Mouse (Mus musculus) gastrocnemius, postnatal 36 days (tissue): ENCODE measurements around the gene Ptgds. TPM values are rescaled to one million over a fixed set of nuclear protein-coding genes. Genes with fewer than 3 reads are reported as not detected.

Experiments
- DNase-seq, 2 experiments: peaks; one replicate each; pipeline ENCODE4 v3.0.0; 2022
- intact Hi-C: fragments of 180-260 bp; cut with DNase I; formaldehyde crosslinking; loops from one replicate; pipeline ENCODE4 v1.15.1; 2025
- total RNA-seq, 2 experiments: library from RNA; stranded (reverse); gene quantifications; 2 replicates each; pipeline ENCODE4 v1.2.3; 2021

Gene Ptgds
- total RNA-seq, 2 experiments from 2014 or later: 0.39 TPM; not detected in 1

DNA sequence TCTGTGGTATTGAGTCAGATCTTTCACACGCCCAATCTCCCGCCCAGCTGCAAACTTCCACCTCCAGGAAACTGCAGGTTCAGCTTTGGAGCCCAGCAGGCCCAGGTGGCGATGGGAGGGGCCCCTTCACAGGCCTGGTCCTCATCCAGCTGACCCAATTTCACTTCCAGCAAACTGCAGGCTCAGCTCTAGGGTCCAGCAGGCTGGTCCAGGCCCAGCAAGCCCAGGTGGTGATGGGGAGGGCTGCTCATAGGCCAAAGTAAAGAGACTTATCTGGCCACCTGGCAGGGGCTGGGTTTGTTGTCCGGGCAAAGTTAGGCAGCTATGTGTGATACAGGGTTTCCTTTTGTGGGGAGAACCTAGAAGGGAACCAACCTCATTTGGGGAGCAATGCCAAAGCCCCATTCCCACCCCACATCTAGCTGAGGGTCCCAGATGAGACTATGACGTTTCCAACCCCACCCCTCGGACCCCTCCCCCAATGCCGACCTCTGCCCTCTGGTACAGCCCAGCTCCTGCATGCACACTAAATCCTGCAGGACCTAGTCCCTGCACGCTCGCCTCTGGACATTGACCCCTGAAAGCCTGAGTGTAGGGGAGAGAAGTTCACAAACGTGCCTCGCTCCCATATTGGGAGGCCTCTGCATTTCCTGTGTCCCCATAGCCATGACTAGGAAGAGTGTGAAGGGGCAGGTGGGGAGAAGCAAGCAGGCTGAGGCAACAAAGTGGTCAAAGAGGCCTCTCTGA, 15.2 kb upstream of the Ptgds start:
- intact Hi-C loops: no loop called here
- DNase-seq: no peak

DNA sequence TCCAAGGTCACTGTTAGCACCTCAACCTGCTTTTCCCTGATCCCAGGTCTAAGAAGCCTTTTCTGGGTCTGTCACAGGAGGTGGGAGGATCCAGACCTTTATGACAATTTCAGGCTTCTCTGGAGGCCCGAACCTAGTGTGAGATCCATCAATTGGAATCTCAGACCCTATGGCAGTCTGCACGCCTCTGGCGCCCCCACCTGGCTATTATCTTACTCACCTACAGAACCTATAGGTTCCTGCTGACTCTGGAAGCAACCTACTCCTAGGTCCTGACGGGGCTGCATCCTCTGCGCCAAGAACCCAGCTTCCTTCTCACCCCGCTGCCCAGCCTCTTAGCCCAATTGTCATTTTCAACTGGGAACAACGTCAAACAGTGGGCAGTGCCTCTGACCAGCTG, 13.1 kb upstream of the Ptgds start:
- no peak for DNase-seq
- intact Hi-C loops: loop anchor here (2.0 kb wide), 1 partner anchor 62 kb away; no protein-coding TSS in a partner anchor

DNA sequence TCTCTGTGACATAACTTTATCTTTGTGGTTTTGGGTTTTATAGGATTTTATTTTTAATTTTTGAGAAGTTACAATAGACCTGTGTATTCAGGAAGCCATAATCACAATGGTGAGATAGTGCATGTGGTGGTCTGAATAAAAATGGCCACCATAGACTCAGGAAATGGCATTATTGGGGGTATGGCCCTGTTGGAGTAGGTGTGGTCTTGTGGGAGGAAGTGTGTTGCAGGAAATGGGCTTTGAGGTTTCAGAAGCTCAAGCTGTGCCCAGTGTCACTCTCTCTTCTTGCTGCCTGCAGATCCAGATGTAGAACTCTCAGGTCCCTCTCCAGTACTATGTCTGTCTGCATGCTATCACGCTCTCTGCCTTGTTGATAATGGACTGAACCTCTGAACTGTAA, 10.7 kb upstream of the Ptgds start:
- intact Hi-C loops: no loop called here

DNA sequence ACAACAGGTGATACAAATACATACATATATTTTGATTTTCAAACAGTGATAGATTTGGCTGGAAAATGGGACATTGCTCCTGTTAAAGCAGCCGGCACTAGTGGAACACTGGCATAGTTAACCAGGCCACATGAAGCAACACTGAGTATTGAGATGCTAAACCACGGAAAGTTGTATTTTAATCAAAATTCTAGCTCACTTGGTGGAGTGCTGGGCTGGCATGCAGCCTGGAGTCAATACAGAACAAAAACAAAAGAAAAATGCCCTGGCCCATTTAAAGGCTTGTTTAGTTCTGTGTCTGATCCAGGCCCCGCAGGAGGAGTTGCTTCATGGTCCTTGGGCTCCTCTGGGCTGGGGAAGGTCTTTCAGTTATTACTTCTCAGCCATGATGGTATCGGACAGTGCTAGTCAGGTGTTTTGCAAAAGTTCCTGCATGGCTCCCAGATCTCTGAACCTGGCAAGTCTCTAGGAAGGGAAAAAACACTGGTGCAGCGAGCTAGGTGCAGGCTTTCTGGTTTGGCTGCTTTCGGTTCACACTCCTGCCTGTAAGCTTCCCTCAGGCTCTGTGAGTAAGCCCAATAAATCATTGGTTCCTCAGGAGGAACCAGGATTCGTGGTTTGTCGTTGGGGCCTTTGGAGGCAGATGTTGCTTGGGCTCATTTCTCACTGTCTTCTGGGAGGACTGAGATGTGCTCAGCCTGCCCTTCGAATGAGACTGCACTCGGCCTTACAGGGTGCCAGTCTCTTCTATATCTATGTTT, 9.9 kb upstream of the Ptgds start:
- DNase-seq: no peak
- intact Hi-C loops: no loop called here

More for the DNA sequence above, 10.7 kb upstream of the Ptgds start:
- no peak for DNase-seq

DNA sequence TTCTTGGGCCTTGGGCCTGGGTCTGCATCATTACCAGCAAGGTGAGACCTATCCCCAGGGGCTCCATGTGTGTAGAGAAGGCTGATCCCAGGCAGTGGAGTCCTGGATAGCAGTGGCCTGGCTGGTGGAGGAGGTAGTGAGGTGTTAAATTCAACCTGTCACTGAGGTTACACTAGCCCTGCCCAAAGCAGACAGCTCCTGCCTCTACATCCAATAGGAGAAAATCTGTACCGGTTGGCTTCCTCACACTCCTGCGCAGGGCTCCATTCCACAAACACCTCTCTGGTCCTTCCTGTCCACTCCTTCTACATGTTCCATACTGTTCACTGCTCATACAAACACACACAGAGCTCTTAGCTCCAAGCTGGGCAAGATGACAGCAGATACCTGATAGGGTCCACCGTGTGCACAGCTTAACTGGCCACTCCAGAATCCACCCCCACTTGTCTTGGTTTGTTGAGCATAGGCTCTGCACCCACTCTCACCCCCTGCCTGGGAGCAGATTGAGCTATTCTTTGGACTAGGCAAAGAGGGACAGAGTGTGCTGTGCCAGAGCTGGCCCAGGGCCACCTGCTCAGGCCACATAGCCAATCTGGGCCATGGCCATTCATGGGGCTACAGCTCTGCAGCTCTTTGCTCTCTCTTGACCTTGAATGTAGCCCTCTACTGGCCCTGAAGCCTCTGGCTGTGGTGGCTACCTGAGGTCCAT, 8.3 kb upstream of the Ptgds start:
- intact Hi-C loops: no loop called here
- peak; percentile 27 to 46 for DNase-seq

DNA sequence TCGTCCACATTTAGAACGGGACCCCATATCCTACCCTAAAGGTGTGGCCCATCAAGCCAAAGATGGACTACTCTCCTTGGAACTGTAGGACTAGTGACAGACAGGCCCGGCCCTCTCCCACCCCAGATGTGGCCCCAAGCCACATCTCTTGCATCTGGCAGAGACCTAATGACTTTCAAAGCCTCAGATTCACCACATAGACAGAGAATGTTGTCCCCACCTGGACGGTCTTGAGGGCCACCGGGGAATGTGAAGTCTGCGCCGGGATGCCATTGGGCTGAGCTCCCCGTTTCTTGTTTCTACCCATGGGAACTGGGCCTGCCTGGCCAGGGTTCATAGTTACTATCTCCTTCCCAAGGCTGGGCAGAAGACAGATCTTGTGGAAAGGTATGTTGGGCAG, 7.7 kb upstream of the Ptgds start:
- no peak for DNase-seq

DNA sequence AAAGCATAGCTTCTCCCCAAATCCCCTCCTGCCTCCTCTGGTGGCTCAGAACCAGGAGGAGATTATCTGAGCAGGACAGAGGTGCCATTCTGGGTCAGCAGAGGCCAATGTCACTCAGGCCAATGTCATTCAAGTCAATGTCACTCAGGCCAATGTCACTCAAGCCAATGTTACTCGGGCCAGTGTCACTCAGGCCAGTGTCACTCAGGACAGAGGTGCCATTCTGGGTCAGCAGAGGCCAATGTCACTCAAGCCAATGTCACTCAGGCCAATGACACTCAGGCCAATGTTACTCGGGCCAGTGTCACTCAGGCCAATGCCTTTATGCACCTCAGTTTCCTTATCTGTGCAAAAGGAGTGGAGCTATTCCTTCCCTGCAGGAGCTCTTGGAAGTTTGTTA, 2.7 kb upstream of the Ptgds start:
- DNase-seq: no peak
- intact Hi-C loops: no loop called here

More for the DNA sequence above, 7.7 kb upstream of the Ptgds start:
- intact Hi-C loops: no loop called here

DNA sequence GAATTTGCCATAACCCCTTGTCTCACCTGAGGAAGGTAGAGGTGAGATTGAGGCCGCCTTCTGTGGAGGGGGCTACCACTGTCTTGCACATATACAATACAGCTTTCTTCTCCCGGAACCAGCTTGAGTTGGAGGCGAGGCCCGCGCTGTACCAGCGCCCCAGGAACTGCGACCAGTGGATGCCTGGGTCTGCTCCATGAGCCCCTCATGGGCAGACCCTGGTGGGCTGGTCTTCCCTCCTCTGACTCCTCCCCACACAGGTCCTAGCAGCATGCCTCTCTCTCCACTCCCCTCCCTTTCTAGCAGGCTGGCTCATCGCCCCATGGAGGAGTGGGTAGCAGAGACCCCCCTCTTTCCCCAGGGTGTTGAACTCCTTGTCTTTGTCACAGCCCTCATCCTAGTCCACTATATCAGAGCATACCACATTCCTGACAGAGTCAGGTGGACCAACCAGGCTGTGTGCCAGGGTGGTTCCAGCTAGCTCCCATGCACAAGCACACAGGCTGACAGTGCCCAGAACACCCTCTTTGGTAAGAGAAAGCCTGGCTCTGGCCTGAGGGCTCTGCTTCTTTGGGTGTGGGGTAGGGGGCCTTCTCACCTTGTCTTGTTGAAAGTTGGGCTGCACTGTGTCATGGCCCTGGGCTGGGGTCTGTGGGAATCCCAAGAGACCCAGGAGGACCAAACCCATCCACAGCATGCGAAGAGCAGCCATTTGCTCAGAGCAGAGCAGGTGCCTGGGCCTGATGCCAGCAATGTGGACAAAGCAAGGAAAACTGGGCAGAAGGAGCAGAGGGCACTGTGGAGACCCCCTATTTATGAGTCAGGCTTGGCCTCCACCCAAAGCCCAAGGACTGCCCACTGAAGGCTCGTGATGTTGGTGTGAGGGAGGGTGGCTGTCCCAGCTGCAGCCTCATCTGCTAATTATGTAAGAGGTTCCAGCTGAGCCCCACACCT, 607 bp downstream of the Ptgds start:
- DNase-seq: no peak
- intact Hi-C loops: no loop called here

DNA sequence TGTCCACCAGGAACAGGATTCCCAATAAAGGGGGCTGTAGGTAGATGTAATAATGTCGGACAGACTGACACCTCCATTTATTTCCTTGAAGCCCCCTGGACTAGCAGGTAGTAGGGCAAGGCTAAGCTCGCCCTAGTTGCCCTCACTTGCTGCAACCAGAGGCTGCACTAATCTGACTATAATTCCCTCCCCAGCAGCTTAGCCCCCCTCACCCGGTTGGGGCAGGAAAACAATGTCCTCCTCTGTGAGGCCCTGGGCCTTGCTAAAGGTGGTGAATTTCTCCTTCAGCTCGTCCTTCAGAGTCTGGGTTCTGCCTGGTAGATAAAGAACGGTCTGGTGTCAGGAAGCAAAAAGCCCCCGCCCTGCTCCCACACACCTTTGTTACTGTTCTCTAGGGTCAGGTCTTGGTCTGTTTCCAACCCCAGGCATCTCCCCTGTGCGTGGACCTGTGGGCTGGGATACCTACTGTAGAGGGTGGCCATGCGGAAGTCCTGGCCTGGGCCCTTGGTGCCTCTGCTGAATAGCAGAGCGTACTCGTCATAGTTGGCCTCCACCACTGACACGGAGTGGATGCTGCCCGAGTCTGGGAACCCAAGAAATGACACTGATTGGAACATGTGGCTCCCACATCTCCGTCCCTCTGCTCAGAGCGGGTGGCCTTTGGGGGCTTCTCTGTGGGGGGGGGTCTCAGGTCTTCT, 2.1 kb downstream of the Ptgds start:
- no peak for DNase-seq
- intact Hi-C loops: no loop called here

DNA sequence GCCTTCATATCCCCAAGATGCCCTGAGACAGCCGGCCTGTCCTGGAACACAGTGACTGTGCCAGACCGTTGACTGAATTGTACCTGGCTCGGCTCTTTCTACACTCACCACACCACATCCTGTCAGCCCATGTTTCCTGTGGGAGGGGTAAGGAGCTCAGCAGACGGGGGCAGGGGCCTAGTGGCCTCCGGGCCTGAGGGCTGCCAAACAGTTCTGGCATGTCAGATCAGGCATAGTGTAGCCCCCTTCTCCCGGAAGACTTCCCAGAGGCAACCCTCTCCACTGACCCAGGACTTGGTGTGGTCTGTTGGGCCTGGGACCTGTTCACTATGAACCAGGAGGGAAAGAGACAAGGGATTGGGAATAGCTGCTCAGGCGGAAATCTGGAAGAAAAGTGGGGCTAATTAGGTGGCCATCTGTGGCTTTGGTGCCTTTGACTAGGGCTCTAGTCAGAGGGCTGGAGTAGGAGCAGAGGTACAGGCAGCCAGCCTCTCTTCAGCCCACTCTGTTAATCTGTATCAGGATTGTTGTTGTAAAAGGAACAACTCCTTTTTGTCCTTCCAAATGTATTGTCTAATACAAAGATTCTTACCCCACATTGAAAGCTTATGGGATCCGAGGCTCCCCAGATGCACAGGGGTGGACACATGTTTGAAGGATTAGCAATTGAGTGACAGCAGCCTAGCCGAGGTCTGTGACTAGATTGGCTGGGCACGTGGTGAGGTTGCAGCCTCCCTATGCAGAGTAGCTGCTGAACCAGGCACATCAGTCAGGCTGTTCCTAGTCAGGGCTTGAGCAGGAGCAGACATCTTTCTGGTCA, 3.8 kb downstream of the Ptgds start:
- no peak for DNase-seq
- intact Hi-C loops: no loop called here

DNA sequence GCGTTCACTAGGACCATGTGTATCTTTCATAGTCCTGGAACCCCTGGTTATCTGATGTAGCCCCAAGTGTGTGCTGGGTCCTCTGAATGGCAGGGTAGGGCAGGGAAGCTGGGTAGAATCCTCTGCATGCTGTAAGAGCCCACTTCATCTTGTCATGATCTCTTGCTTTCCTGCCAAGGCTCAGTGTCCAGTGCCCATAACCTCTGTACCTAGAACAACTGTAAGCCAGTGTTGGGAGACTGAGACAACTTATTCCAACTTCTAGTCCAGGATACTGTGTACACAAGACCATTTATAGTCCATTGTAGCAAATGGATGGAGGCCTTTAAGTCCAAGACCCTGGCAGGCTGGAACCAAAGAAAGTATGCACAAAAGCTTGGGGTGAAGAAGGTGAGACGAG, 4.6 kb downstream of the Ptgds start:
- no peak for DNase-seq
- intact Hi-C loops: no loop called here

DNA sequence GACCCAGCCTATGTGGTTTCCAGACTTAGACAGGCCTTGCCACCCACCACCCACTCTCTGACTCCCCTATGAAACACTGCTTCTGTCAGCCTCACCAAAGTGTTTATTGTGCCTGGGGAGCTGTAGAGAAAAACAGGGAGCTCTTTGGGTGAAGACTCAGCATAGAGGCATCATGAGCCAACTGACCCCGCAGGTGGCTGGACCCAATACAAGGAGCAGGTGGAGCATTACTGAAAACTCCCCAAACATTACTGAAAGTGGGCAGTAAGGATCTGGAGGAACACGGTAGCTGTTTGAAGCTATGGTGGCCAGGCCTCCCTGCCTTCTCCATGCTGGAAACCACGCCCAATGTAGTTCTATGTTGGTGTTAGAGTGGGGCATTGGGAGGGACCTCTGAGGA, 6.2 kb downstream of the Ptgds start:
- intact Hi-C loops: no loop called here
- DNase-seq: no peak

DNA sequence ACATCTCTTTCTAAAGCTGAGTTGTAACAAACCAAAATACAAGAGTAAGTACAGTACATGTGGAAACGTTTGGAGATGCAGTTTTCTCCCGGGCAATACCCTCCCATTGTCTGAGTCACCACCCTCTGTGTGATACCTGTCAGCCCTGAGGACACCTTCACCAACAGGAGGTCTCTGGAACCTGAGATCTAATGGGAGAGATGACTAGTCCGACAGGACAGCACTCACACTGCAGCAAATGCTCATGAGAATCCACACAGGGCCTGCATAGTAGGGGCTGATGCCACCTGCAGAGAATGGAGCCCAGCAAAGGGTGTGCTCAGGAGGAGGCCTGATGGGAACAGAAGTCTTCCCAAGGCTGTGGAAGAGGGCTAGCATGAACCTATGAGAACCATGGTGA, 8.4 kb downstream of the Ptgds start:
- DNase-seq: no peak
- intact Hi-C loops: no loop called here

DNA sequence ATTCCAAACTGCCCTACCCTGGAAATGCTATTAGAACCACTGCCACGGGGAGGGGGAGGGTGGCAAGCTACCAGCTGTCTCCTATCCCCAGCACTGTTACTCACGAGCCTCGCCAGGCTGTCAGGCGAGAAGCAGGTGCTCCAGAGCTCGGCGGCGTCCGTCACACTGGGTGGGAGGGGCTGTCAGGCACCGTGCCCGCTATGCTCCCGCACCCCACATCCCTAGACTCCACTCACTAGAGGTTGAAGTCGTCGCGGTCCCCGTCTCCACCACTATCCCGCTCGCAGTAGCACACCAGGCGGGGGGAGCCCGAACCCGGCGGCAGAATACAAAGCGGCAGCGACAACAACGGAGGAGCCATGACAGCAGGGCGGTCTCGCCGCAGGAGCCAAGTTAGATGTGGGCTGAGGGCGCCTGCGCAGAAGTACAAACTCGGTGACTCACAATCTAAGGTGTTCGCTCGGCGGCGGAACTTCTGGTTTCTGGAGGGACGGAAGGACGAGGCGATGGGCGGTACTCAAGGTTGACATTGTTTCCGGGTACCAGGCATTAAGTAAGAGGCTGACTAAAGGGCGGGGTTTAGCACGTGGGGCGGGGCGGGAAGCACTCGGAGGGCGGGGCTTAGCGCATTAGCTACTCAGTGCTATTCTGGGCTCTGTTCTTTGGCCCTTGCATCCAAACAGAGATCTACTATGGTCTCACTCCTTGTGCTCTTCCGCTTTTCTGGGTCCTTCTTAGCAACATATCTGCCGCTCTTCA, 9.1 kb downstream of the Ptgds start, which contains the start of gene Paxx:
Paxx (minus strand) TSS at position 544 of the 759 bp plus-strand sequence.
- DNase-seq: peak; percentile 86 to 88
- intact Hi-C loops: no loop called here

DNA sequence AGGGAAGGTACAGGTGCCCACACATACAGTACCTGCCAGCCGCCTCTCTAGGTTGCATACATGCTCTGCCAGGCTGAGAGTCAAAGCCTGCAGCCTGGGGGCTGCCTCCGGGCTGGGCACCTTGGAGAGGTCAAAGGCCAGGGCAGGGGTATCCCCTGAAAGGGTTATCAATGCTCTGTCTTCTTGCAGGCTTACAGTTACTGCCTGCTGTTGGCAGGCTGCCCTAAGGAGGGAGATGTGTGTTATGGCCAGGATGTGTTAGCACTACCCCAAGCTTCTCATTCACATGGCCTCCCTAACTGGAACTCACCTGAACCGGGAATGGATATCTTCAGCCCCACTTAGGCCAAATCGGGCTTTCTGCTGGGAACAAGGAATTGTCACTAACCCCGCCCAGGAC, 9.7 kb downstream of the Ptgds start:
- DNase-seq: no peak
- intact Hi-C loops: no loop called here

DNA sequence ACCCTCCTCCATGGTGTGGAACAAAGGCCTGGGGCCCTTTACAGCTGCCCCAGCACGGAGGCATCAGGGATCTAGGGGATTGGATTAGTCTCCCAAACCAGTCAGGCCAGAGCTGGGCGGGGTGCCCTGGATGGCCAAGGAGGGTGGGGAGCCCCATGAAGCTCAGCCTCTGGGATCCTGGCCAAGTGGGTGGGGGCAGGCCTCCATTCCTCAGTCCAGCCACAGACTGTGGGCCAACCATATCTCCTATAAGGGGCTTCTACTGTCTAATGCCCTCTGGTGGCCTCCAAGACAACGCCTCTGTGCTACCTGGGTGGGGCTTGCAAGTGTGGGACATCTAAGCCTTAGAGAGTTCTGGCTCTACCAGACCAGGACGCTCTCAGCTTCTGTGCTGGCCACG, 10.9 kb downstream of the Ptgds start:
- peak; percentile 44 to 61 for DNase-seq
- intact Hi-C loops: no loop called here

DNA sequence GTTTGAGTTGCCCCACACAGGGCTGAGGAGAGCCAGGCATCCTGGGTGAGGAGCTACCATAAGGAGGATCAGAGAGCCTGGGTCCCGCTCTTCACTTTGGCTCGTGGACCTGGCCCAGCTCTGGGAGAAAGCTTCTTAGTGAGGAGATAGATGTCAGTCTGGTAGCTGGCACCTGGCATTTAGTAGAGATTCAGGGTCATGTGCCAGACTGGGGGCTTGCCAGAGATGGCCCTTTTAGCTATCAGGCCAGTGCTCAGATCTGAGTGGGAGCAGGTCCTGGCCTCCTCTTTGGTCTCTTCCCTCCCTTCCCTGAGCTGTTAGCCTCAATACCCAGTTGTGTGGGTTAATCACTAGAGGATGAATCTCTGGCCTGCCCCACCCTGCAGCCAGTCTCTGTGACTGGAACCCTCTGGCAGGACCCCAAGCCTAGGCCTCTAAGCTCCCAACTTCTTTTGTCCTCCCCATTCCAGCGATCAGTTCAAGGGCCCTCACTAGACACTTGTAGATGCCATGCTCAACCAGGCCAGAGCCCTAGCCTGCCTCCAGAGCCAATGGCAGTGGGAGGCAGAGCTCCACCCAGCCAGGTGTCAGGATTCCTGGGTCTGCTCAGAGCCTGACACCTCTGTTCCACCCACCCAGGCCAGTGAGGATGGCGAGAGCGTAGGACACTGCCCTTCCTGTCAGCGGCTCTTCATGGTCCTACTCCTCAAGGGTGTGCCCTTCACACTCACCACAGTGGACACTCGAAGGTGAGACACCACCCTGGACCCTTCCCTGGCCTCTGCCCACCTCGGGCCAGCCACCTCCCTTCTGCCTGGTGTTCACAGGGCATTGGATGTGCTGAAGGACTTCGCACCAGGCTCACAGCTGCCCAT, 12.6 kb downstream of the Ptgds start:
- no peak for DNase-seq
- intact Hi-C loops: no loop called here
